In genomic region chr2:71187950-71188349, GRCm38 (mm10) we compare ENCODE assay signal across 1 mouse cellular context.
TF ChIP-seq lines count a peak whose summit lies in the region.

No protein-coding gene starts in this region.

TF ChIP-seq in MEL, 35 proteins besides CTCF, POLR2A, EP300 and RAD21 (continued from another document):
- TF ChIP-seq MAFK (IDR thresholded peaks at IDR 0.05; ENCODE audit: borderline replicate concordance, low read depth, low read length) = 0 out of 2 replicates have a peak, but pooled peaks have one; percentile 39
- TF ChIP-seq GATA1 (IDR thresholded peaks at IDR 0.05; ENCODE audit: low read depth, low read length) = peak; percentile 88
- no peak for TF ChIP-seq KAT2A (conservative IDR thresholded peaks at IDR 0.05; ENCODE audit: low read depth, low read length)
- TF ChIP-seq BHLHE40 (IDR thresholded peaks at IDR 0.05; ENCODE audit: borderline replicate concordance, low read depth, low read length) = no peak
- TF ChIP-seq UBTF (IDR thresholded peaks at IDR 0.05; ENCODE audit: borderline replicate concordance, insufficient read depth, low read depth, low read length) = no peak
- TF ChIP-seq ZMIZ1 (IDR thresholded peaks at IDR 0.05; ENCODE audit: low read depth, low read length) = no peak
- no peak for TF ChIP-seq NRF1 (IDR thresholded peaks at IDR 0.05; ENCODE audit: insufficient read depth, low read depth, low read length, poor library complexity, severe bottlenecking)
- TF ChIP-seq MEF2A (IDR thresholded peaks at IDR 0.05; ENCODE audit: extremely low read depth, insufficient replicate concordance, low read depth, low read length, poor library complexity, severe bottlenecking) = no peak
- no peak for TF ChIP-seq TBP (IDR thresholded peaks at IDR 0.05; ENCODE audit: low read depth, low read length)
- no peak for TF ChIP-seq MAX (IDR thresholded peaks at IDR 0.05; ENCODE audit: low read length)
- no peak for TF ChIP-seq USF1 (IDR thresholded peaks at IDR 0.05; ENCODE audit: low read depth, low read length)
- no peak for TF ChIP-seq MAZ (IDR thresholded peaks at IDR 0.05; ENCODE audit: low read depth, low read length)
- TF ChIP-seq JUND (IDR thresholded peaks at IDR 0.05; ENCODE audit: low read depth, low read length) = no peak
- TF ChIP-seq USF2 (IDR thresholded peaks at IDR 0.05; ENCODE audit: borderline replicate concordance in 1 of 2, insufficient read depth in 1 of 2, low read depth in 1 of 2, low read length in 2 of 2) = no peak
